Mouse (Mus musculus) liver, embryonic 16.5 days (tissue): ENCODE measurements around the gene Gtf2ird1. TPM values are rescaled to one million over a fixed set of nuclear protein-coding genes. Genes with fewer than 3 reads are reported as not detected.

Experiments
- ATAC-seq: fragments of 200-750 bp; cut with Nextera tagmentation; 2 replicates; pipeline ENCODE4 v1.8.0; 2017; ENCODE audit warnings: low read depth, mild to moderate bottlenecking, moderate number of reproducible peaks, moderate library complexity
- H3K27ac ChIP-seq: fragments of 300-500 bp; sonication (generic); 2 replicates; pipeline ENCODE4 v1.5.1; 2014; ENCODE audit warnings: mild to moderate bottlenecking, low read length
- H3K27me3 ChIP-seq: fragments of 300-500 bp; sonication (generic); 2 replicates; pipeline ENCODE4 v1.6.1; 2014; ENCODE audit warnings: low read depth, low read length, mixed read lengths; ENCODE audit not compliant: control insufficient read depth, insufficient read depth
- H3K36me3 ChIP-seq: fragments of 300-500 bp; sonication (generic); 2 replicates; pipeline ENCODE4 v1.6.1; 2014; ENCODE audit warnings: mild to moderate bottlenecking; ENCODE audit not compliant: control insufficient read depth, insufficient read depth
- H3K4me1 ChIP-seq: fragments of 300-500 bp; sonication (generic); 2 replicates; pipeline ENCODE4 v1.6.1; 2014; ENCODE audit warnings: low read depth, low read length, mixed read lengths; ENCODE audit not compliant: control insufficient read depth
- H3K4me2 ChIP-seq: fragments of 300-500 bp; sonication (generic); 2 replicates; pipeline ENCODE4 v1.6.1; 2014; ENCODE audit warnings: low read depth, low read length, mixed read lengths
- H3K4me3 ChIP-seq: fragments of 300-500 bp; sonication (generic); 2 replicates; pipeline ENCODE4 v1.5.1; 2014; ENCODE audit warnings: low read depth, mild to moderate bottlenecking, low read length
- H3K9ac ChIP-seq: fragments of 300-500 bp; sonication (generic); 2 replicates; pipeline ENCODE4 v1.6.1; 2014; ENCODE audit warnings: low read depth, low read length
- H3K9me3 ChIP-seq: fragments of 300-500 bp; sonication (generic); replicated peaks from 2 replicates; pipeline ENCODE4 v1.6.1; 2016; ENCODE audit warnings: low read length; ENCODE audit not compliant: control insufficient read depth
- WGBS: fragments of 180-500 bp; shearing (Covaris S2); extraction: QIAGEN DNeasy Blood & Tissue Kit; methylation state at CpG from one replicate; pipeline ENCODE4 v1.1.7; 2014; ENCODE audit not compliant: insufficient replicate concordance; 5-methylcytosine and 5-hydroxymethylcytosine counted together
- polyA plus RNA-seq: library from polyadenylated mRNA; unstranded; fragments of >200 nt; fragmentation: Nextera tagmentation; extraction: Ambion mirVana; gene quantifications from 2 replicates; pipeline ENCODE4 v1.2.1, GENCODE M21; 2015

Gene Gtf2ird1
- polyA plus RNA-seq, 1 experiment from 2014 or later: 11.6 TPM

- no peak overlapping the region for H3K9ac ChIP-seq
- H3K9me3 ChIP-seq: no peaks in the 10 kb centered on the region
- H3K4me3 ChIP-seq: no peak overlapping the region
- no peak overlapping the region for H3K4me2 ChIP-seq
- peaks cover 7% of the 10 kb centered on the region; the same call in 1 of the 2 replicates for H3K4me1 ChIP-seq
- WGBS: 89% methylated on average over 4 of the region's 4 CpGs
- no peak for ATAC-seq
- H3K36me3 ChIP-seq: no peaks in the 10 kb centered on the region
- H3K27me3 ChIP-seq: no peaks in the 10 kb centered on the region
- H3K27ac ChIP-seq: no peak overlapping the region
Measured at GRCm38 (mm10) chr5:134492956-134493355, 36.4 kb upstream of the Gtf2ird1 start.

GRCm38 (mm10) chr5:134491712-134492417, 35.3 kb upstream of the Gtf2ird1 start:
- H3K9ac ChIP-seq: no peak overlapping the region
- 24% methylated on average over 18 of the region's 18 CpGs for WGBS
- no peaks in the 10 kb centered on the region for H3K27me3 ChIP-seq
- no peak overlapping the region for H3K4me3 ChIP-seq
- H3K4me1 ChIP-seq: peaks cover 7% of the 10 kb centered on the region; the same call in 1 of the 2 replicates
- H3K9me3 ChIP-seq: no peaks in the 10 kb centered on the region
- ATAC-seq: peak; percentile 28; the same call in 1 of the 2 replicates
- H3K27ac ChIP-seq: no peak overlapping the region
- no peak overlapping the region for H3K4me2 ChIP-seq
- H3K36me3 ChIP-seq: no peaks in the 10 kb centered on the region

GRCm38 (mm10) chr5:134491206-134491605, 34.7 kb upstream of the Gtf2ird1 start:
- ATAC-seq: no peak
- WGBS: 72% methylated on average over 2 of the region's 2 CpGs

GRCm38 (mm10) chr5:134490465-134490864, 33.9 kb upstream of the Gtf2ird1 start:
- ATAC-seq: no peak
- H3K27ac ChIP-seq: no peak overlapping the region
- peaks cover 7% of the 10 kb centered on the region; the same call in 1 of the 2 replicates for H3K4me1 ChIP-seq
- no peaks in the 10 kb centered on the region for H3K9me3 ChIP-seq
- 75% methylated on average over 12 of the region's 12 CpGs for WGBS
- no peak overlapping the region for H3K9ac ChIP-seq
- no peaks in the 10 kb centered on the region for H3K27me3 ChIP-seq
- H3K36me3 ChIP-seq: no peaks in the 10 kb centered on the region
- no peak overlapping the region for H3K4me2 ChIP-seq
- H3K4me3 ChIP-seq: no peak overlapping the region

More at GRCm38 (mm10) chr5:134491206-134491605, 34.7 kb upstream of the Gtf2ird1 start:
- Histone ChIP-seq H3K4me3 (no peak overlapping the region), H3K4me2 (no peak overlapping the region), H3K27me3 (no peaks in the 10 kb centered on the region), H3K27ac (no peak overlapping the region), H3K4me1 (peaks cover 7% of the 10 kb centered on the region; the same call in 1 of the 2 replicates), H3K9ac (no peak overlapping the region), H3K36me3 (no peaks in the 10 kb centered on the region), H3K9me3 (no peaks in the 10 kb centered on the region)

DNA sequence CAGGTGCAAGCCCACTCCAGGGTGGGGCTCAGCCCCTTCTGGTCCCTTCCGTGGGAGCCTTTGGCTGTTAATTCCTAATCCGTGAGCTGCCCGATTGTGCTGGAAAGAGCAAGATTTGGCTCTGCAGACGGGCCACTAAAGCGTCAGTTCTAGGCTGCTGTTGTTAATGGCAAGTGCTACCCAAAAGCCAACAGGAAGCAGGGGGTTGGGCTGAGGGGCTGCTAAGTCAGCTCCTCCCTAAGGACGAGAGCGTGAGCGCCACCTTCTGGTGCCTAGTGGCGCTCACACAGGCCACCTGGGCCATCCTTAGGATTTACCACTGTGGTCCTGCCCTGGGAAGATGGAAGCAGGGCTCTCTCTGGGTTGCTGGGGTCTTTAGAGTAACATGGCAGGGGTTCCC, 33.1 kb upstream of the Gtf2ird1 start:
- Histone ChIP-seq H3K27me3 (no peaks in the 10 kb centered on the region), H3K4me2 (no peak overlapping the region), H3K4me1 (peaks cover 7% of the 10 kb centered on the region; the same call in 1 of the 2 replicates), H3K36me3 (no peaks in the 10 kb centered on the region), H3K9ac (no peak overlapping the region), H3K9me3 (no peaks in the 10 kb centered on the region), H3K4me3 (no peak overlapping the region), H3K27ac (no peak overlapping the region)
- ATAC-seq: no peak
- WGBS: 13% methylated on average over 9 of the region's 9 CpGs

DNA sequence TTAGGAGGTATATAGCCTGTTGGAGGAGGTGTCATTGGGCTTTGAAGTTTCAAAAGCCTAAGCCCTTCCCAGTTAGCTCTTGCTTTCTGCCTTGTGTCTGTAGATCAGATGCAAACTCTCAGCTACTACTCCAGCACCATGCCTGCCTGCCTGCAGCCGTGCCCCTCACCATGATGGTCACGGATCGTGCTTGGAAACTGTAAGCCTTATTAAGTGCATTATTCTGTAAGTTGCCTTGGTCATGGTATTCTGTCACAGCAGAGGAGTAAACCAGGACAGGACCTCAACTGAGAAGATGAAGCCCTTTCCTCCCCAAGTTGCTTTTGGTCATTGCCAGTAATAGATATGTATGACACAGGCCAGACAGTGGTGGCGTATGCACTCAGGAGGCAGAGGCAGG, 32.1 kb upstream of the Gtf2ird1 start:
- H3K4me3 ChIP-seq: no peak overlapping the region
- H3K27me3 ChIP-seq: no peaks in the 10 kb centered on the region
- no peaks in the 10 kb centered on the region for H3K36me3 ChIP-seq
- no peak overlapping the region for H3K4me2 ChIP-seq
- H3K4me1 ChIP-seq: peaks cover 4% of the 10 kb centered on the region; the same call in 1 of the 2 replicates
- 83% methylated on average over 4 of the region's 4 CpGs for WGBS
- no peak overlapping the region for H3K9ac ChIP-seq
- no peaks in the 10 kb centered on the region for H3K9me3 ChIP-seq
- no peak overlapping the region for H3K27ac ChIP-seq
- ATAC-seq: no peak

GRCm38 (mm10) chr5:134488042-134488441, 31.5 kb upstream of the Gtf2ird1 start:
- H3K27me3 ChIP-seq: no peaks in the 10 kb centered on the region
- H3K4me3 ChIP-seq: no peak overlapping the region
- no peak for ATAC-seq
- no peak overlapping the region for H3K4me2 ChIP-seq
- peaks cover 4% of the 10 kb centered on the region; the same call in 1 of the 2 replicates for H3K4me1 ChIP-seq
- no peak overlapping the region for H3K27ac ChIP-seq
- WGBS: 68% methylated on average over 10 of the region's 10 CpGs
- H3K9ac ChIP-seq: no peak overlapping the region
- no peaks in the 10 kb centered on the region for H3K36me3 ChIP-seq
- no peaks in the 10 kb centered on the region for H3K9me3 ChIP-seq

- no peaks in the 10 kb centered on the region for H3K27me3 ChIP-seq
- no peak overlapping the region for H3K27ac ChIP-seq
- H3K4me1 ChIP-seq: 0 out of 2 replicates have a peak, but pooled peaks cover 4% of the 10 kb centered on the region
- H3K36me3 ChIP-seq: no peaks in the 10 kb centered on the region
- H3K9me3 ChIP-seq: no peaks in the 10 kb centered on the region
- H3K4me3 ChIP-seq: no peak overlapping the region
- no peak overlapping the region for H3K4me2 ChIP-seq
- H3K9ac ChIP-seq: no peak overlapping the region
- ATAC-seq: 0 out of 2 replicates have a peak, but pooled peaks have one; percentile 16
- WGBS: 50% methylated on average over 13 of the region's 13 CpGs
Measured at GRCm38 (mm10) chr5:134485900-134486665, 29.6 kb upstream of the Gtf2ird1 start.
